Mouse (Mus musculus) CH12.LX (cell line): ENCODE data around the gene Coq6. TPM values are rescaled to one million over a fixed set of nuclear protein-coding genes. Genes with fewer than 3 reads are reported as not detected.
A peak's percentile ranks its signal among the peaks of the same experiment; 100 is the strongest.

Experiments
- DNase-seq: peaks from one replicate; pipeline ENCODE4 v3.0.0-alpha.2; 2013; ENCODE audit errors: extremely low read depth
- H3K27ac ChIP-seq: 2 replicates; pipeline ENCODE4 v1.5.1; 2012; ENCODE audit warnings: low read depth, mild to moderate bottlenecking, control low read depth, moderate library complexity; ENCODE audit not compliant: insufficient read depth
- H3K27me3 ChIP-seq: replicated peaks from 2 replicates; pipeline ENCODE3; 2012; ENCODE audit warnings: inconsistent platforms
- H3K36me3 ChIP-seq, 2 experiments: replicated peaks in 1 of 2; 2 replicates each; pipeline versions ENCODE3 to v1.6.1; 2012; ENCODE audit warnings: inconsistent platforms in 1 of 2, low read length in 1 of 2, mild to moderate bottlenecking in 1 of 2, mixed read lengths in 1 of 2, moderate library complexity in 1 of 2; ENCODE audit not compliant: control insufficient read depth in 1 of 2, insufficient read depth in 1 of 2
- H3K4me1 ChIP-seq, 2 experiments: 2 replicates each; pipeline ENCODE4 v1.6.1; 2012; ENCODE audit warnings: inconsistent platforms in 1 of 2, moderate library complexity in 1 of 2; ENCODE audit not compliant: insufficient read depth in 2 of 2, control insufficient read depth in 1 of 2
- H3K4me2 ChIP-seq: 2 replicates; pipeline ENCODE4 v1.6.1; 2012; ENCODE audit warnings: low read depth, mild to moderate bottlenecking, control low read depth; ENCODE audit not compliant: poor library complexity, insufficient read depth, severe bottlenecking
- H3K4me3 ChIP-seq, 3 experiments: fragments of 150-350 bp in 1 of 3; sonication (generic) in 1 of 3; replicated peaks in 1 of 3; 2 replicates each; pipeline versions ENCODE3 to v1.5.1; 2011 to 2012; ENCODE audit warnings: low read depth in 2 of 3, low read length in 2 of 3, mild to moderate bottlenecking in 2 of 3, moderate library complexity in 2 of 3, control low read depth in 1 of 3, improper control_type of control experiment in 1 of 3, inconsistent platforms in 1 of 3, mixed read lengths in 1 of 3; ENCODE audit not compliant: poor library complexity in 1 of 3
- H3K79me2 ChIP-seq: replicated peaks from 2 replicates; pipeline ENCODE4 v1.6.1; 2012; ENCODE audit warnings: mild to moderate bottlenecking, moderate library complexity; ENCODE audit not compliant: control insufficient read depth, poor library complexity, insufficient read depth, severe bottlenecking; ENCODE audit errors: extremely low read depth
- H3K9ac ChIP-seq: 2 replicates; pipeline ENCODE4 v1.6.1; 2012; ENCODE audit warnings: low read depth, mild to moderate bottlenecking, control low read depth, moderate library complexity; ENCODE audit not compliant: insufficient read depth
- H3K9me3 ChIP-seq: replicated peaks from 2 replicates; pipeline ENCODE3; 2012; ENCODE audit warnings: low read length, inconsistent platforms, mixed read lengths
- BHLHE40 ChIP-seq: IDR thresholded peaks from 2 replicates; pipeline ENCODE4 v1.6.1; 2011; ENCODE audit warnings: mild to moderate bottlenecking, low read depth, low read length, improper control_type of control experiment
- CHD1 ChIP-seq: IDR thresholded peaks from 2 replicates; pipeline ENCODE4 v1.6.1; 2012; ENCODE audit warnings: low read depth, low read length, improper control_type of control experiment, inconsistent platforms
- CHD2 ChIP-seq: IDR thresholded peaks from 2 replicates; pipeline ENCODE4 v1.6.1; 2011; ENCODE audit warnings: low read length, improper control_type of control experiment
- JUND ChIP-seq: conservative IDR thresholded peaks from 2 replicates; pipeline ENCODE4 v1.6.1; 2011; ENCODE audit warnings: low read depth, low read length, improper control_type of control experiment
- MAZ ChIP-seq: IDR thresholded peaks from 2 replicates; pipeline ENCODE4 v1.6.1; 2012; ENCODE audit warnings: low read depth, mild to moderate bottlenecking, inconsistent platforms, low read length, improper control_type of control experiment, moderate library complexity
- MEF2A ChIP-seq: IDR thresholded peaks from 2 replicates; pipeline ENCODE4 v1.6.1; 2014; ENCODE audit warnings: low read depth, mild to moderate bottlenecking, inconsistent platforms, low read length, improper control_type of control experiment, borderline replicate concordance
- MXI1 ChIP-seq: IDR thresholded peaks from 2 replicates; pipeline ENCODE4 v1.6.1; 2011; ENCODE audit warnings: mild to moderate bottlenecking, low read depth, low read length, improper control_type of control experiment
- MYC ChIP-seq: IDR thresholded peaks from 2 replicates; pipeline ENCODE4 v1.6.1; 2011; ENCODE audit warnings: low read depth, mild to moderate bottlenecking, improper control_type of control experiment, low read length
- NELFE ChIP-seq: IDR thresholded peaks from 2 replicates; pipeline ENCODE4 v1.6.1; 2011; ENCODE audit warnings: low read depth, low read length, improper control_type of control experiment
- NRF1 ChIP-seq: IDR thresholded peaks from 2 replicates; pipeline ENCODE4 v1.6.1; 2014; ENCODE audit warnings: low read depth, mild to moderate bottlenecking, inconsistent platforms, low read length, improper control_type of control experiment, moderate library complexity
- PAX5 ChIP-seq: IDR thresholded peaks from 2 replicates; pipeline ENCODE4 v1.6.1; 2012; ENCODE audit warnings: low read length, inconsistent platforms, mixed read lengths
- POLR2A ChIP-seq: IDR thresholded peaks from 2 replicates; pipeline ENCODE4 v1.6.1; 2011; ENCODE audit warnings: low read depth, mild to moderate bottlenecking, improper control_type of control experiment, low read length
- POLR2AphosphoS2 ChIP-seq: IDR thresholded peaks from 2 replicates; pipeline ENCODE4 v1.6.1; 2011; ENCODE audit warnings: low read depth, low read length, improper control_type of control experiment
- TCF12 ChIP-seq: IDR thresholded peaks from 2 replicates; pipeline ENCODE4 v1.6.1; 2014; ENCODE audit warnings: low read depth, mild to moderate bottlenecking, inconsistent platforms, low read length, improper control_type of control experiment
- ZC3H11A ChIP-seq: IDR thresholded peaks from 2 replicates; pipeline ENCODE4 v1.6.1; 2012; ENCODE audit warnings: low read depth, mild to moderate bottlenecking, inconsistent platforms, low read length, improper control_type of control experiment
- ZMIZ1 ChIP-seq: IDR thresholded peaks from 2 replicates; pipeline ENCODE4 v1.6.1; 2012; ENCODE audit warnings: low read depth, mild to moderate bottlenecking, inconsistent platforms, low read length, improper control_type of control experiment
- dilution Hi-C: fragments of 300-500 bp; cut with MboI; formaldehyde crosslinking; loops from 2 replicates; pipeline ENCODE4 v1.14.3; 2020; ENCODE audit warnings: low sequenced_read_pairs; ENCODE audit not compliant: extremely low pct_unique_long_range_greater_than_20kb, extremely low pct_ligation_motif_present
- in situ Hi-C: fragments of 300-500 bp; cut with MboI; formaldehyde crosslinking; loops from 3 replicates; pipeline ENCODE4 v1.14.3; 2019; ENCODE audit warnings: low sequenced_read_pairs, low pct_ligation_motif_present, low pct_unique_long_range_greater_than_20kb, mixed read lengths
- polyA plus RNA-seq: library from polyadenylated mRNA; unstranded; fragments of >175 nt; gene quantifications from 2 replicates; pipeline ENCODE4 v1.2.1, GENCODE M21; 2012; ENCODE audit warnings: low read depth; ENCODE audit not compliant: insufficient read length
- total RNA-seq, 2 experiments: library from RNA; depleted of rRNA; stranded (reverse); fragments of 300-350 nt in 1 of 2; fragments of >200 nt in 1 of 2; gene quantifications; 2 replicates each; pipeline ENCODE4 v1.2.3; 2012 to 2014

Gene Coq6
- total and polyA plus RNA-seq, 3 experiments, result 23.6 to 37.8 (median 31.9) TPM

DNA sequence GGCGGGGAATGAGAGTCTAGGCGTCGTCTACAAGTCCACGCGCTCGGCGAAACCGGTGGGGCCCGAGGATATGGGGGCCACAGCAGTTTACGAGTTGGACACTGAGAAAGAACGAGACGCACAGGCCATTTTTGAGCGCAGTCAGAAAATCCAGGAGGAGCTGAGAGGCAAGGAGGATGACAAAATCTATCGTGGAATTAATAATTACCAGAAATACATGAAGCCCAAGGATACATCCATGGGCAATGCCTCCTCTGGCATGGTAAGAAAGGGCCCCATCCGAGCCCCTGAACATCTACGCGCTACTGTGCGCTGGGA is 56.1 kb downstream of the Coq6 start:
- Histone ChIP-seq H3K4me1 (peaks cover 0 to 21% of the 10 kb centered on the region in 2 experiments; a peak in 2 of 4 replicates), H3K27me3 (no peaks in the 10 kb centered on the region), H3K27ac (no peak overlapping the region), H3K4me2 (peak overlapping the region; percentile 59)
- in situ Hi-C loops, result no loop called here
- no peak for TF ChIP-seq PAX5
- TF ChIP-seq ZC3H11A, result no peak
- no peak for TF ChIP-seq NELFE
- no peak for TF ChIP-seq TCF12
- no peak for TF ChIP-seq POLR2A
- no peak for TF ChIP-seq JUND
- no peak for TF ChIP-seq MAZ
- TF ChIP-seq CHD2, result no peak
- no peak for TF ChIP-seq NRF1
- TF ChIP-seq MXI1, result no peak
- TF ChIP-seq MYC, result no peak
- TF ChIP-seq BHLHE40, result no peak
- TF ChIP-seq CHD1, result no peak
- TF ChIP-seq POLR2AphosphoS2, result no peak
- no peak for TF ChIP-seq MEF2A
- no peak for TF ChIP-seq ZMIZ1
- TF ChIP-seq, all 38 proteins: peak for 0
- Histone ChIP-seq H3K9me3 (no peaks in the 10 kb centered on the region), H3K4me3 (peak overlapping the region; percentile 44 to 78 (median 55)), H3K36me3 (peaks cover 0 to 2% of the 10 kb centered on the region in 2 experiments), H3K79me2 (no peaks in the 10 kb centered on the region), H3K9ac (peak overlapping the region; percentile 50)
- dilution Hi-C loops, result no loop called here
- DNase-seq, result no peak

Other genes with a start within 250 kb of the Coq6 start
- gene Dnal1, start 247.3 kb upstream of the Coq6 start, total RNA-seq (2012; rRNA removed), result 1.4 and 1.6 TPM in 2 replicates
- gene Dnal1, start 247.3 kb upstream of the Coq6 start, total RNA-seq (2014; rRNA removed), result 0.84 and 1.7 TPM in 2 replicates
- gene Dnal1, start 247.3 kb upstream of the Coq6 start, polyA plus RNA-seq, result 2.1 and 2.9 TPM in 2 replicates
- gene Pnma1, start 213.2 kb upstream of the Coq6 start, total RNA-seq (2012; rRNA removed), result 0.13 and 0.21 TPM in 2 replicates
- gene Pnma1, start 213.2 kb upstream of the Coq6 start, total RNA-seq (2014; rRNA removed), result not detected in 2 replicates
- 0.30 TPM in 2 replicates for gene Pnma1, start 213.2 kb upstream of the Coq6 start, polyA plus RNA-seq
- 5.6 TPM in 2 replicates for gene Elmsan1, start 142.8 kb upstream of the Coq6 start, total RNA-seq (2012; rRNA removed)
- 2.0 and 2.2 TPM in 2 replicates for gene Elmsan1, start 142.8 kb upstream of the Coq6 start, total RNA-seq (2014; rRNA removed)
- gene Elmsan1, start 142.8 kb upstream of the Coq6 start, polyA plus RNA-seq, result 12.4 and 14.3 TPM in 2 replicates
- gene Ptgr2, start 76.4 kb upstream of the Coq6 start, total RNA-seq (2012; rRNA removed), result 47.1 and 47.8 TPM in 2 replicates
- gene Ptgr2, start 76.4 kb upstream of the Coq6 start, total RNA-seq (2014; rRNA removed), result 46.0 and 46.6 TPM in 2 replicates
- 47.1 and 51.3 TPM in 2 replicates for gene Ptgr2, start 76.4 kb upstream of the Coq6 start, polyA plus RNA-seq
- 33.5 and 42.8 TPM in 2 replicates for gene Zfp410, start 44.8 kb upstream of the Coq6 start, total RNA-seq (2012; rRNA removed)
- 53.7 and 57.4 TPM in 2 replicates for gene Zfp410, start 44.8 kb upstream of the Coq6 start, total RNA-seq (2014; rRNA removed)
- gene Zfp410, start 44.8 kb upstream of the Coq6 start, polyA plus RNA-seq, result 42.4 and 42.9 TPM in 2 replicates
- gene Fam161b, start 176 bp downstream of the Coq6 start, total RNA-seq (2012; rRNA removed), result 0.98 and 1.0 TPM in 2 replicates
- gene Fam161b, start 176 bp downstream of the Coq6 start, total RNA-seq (2014; rRNA removed), result 0.38 and 0.87 TPM in 2 replicates
- 0.80 and 1.00 TPM in 2 replicates for gene Fam161b, start 176 bp downstream of the Coq6 start, polyA plus RNA-seq
- 5.2 and 5.7 TPM in 2 replicates for gene Entpd5, start 47.4 kb downstream of the Coq6 start, total RNA-seq (2012; rRNA removed)
- gene Entpd5, start 47.4 kb downstream of the Coq6 start, total RNA-seq (2014; rRNA removed), result 5.3 and 5.8 TPM in 2 replicates
- 4.2 and 6.0 TPM in 2 replicates for gene Entpd5, start 47.4 kb downstream of the Coq6 start, polyA plus RNA-seq
- gene Bbof1, start 47.4 kb downstream of the Coq6 start, total RNA-seq (2012; rRNA removed), result 0.29 and 0.34 TPM in 2 replicates
- gene Bbof1, start 47.4 kb downstream of the Coq6 start, total RNA-seq (2014; rRNA removed), result 0.24 and 0.46 TPM in 2 replicates
- 0.20 and 0.41 TPM in 2 replicates for gene Bbof1, start 47.4 kb downstream of the Coq6 start, polyA plus RNA-seq
- gene Rnf113a2, start 55.5 kb downstream of the Coq6 start, total RNA-seq (2012; rRNA removed), result 14.6 and 17.9 TPM in 2 replicates
- 16.3 and 19.7 TPM in 2 replicates for gene Rnf113a2, start 55.5 kb downstream of the Coq6 start, total RNA-seq (2014; rRNA removed)
- 13.6 and 19.5 TPM in 2 replicates for gene Rnf113a2, start 55.5 kb downstream of the Coq6 start, polyA plus RNA-seq
- 2.1 and 2.2 TPM in 2 replicates for gene Aldh6a1, start 89.3 kb downstream of the Coq6 start, total RNA-seq (2012; rRNA removed)
- 4.2 and 4.6 TPM in 2 replicates for gene Aldh6a1, start 89.3 kb downstream of the Coq6 start, total RNA-seq (2014; rRNA removed)
- gene Aldh6a1, start 89.3 kb downstream of the Coq6 start, polyA plus RNA-seq, result 1.6 and 1.9 TPM in 2 replicates
- 5.9 and 6.8 TPM in 2 replicates for gene Lin52, start 89.8 kb downstream of the Coq6 start, total RNA-seq (2012; rRNA removed)
- 16.2 and 17.0 TPM in 2 replicates for gene Lin52, start 89.8 kb downstream of the Coq6 start, total RNA-seq (2014; rRNA removed)
- 8.7 and 10.5 TPM in 2 replicates for gene Lin52, start 89.8 kb downstream of the Coq6 start, polyA plus RNA-seq
- not detected in 2 replicates for gene Vsx2, start 208.1 kb downstream of the Coq6 start, total RNA-seq (2012; rRNA removed)
- gene Vsx2, start 208.1 kb downstream of the Coq6 start, total RNA-seq (2014; rRNA removed), result not detected in 2 replicates
- not detected in 2 replicates for gene Vsx2, start 208.1 kb downstream of the Coq6 start, polyA plus RNA-seq